Mouse (Mus musculus): ENCODE measurements around the gene Lrfn1. TPM values are rescaled to one million over a fixed set of nuclear protein-coding genes. Genes with fewer than 3 reads are reported as not detected.

The Lrfn1 gene
- 1.3 TPM for polyA plus RNA-seq (2017; shearing (Covaris generic))

DNA sequence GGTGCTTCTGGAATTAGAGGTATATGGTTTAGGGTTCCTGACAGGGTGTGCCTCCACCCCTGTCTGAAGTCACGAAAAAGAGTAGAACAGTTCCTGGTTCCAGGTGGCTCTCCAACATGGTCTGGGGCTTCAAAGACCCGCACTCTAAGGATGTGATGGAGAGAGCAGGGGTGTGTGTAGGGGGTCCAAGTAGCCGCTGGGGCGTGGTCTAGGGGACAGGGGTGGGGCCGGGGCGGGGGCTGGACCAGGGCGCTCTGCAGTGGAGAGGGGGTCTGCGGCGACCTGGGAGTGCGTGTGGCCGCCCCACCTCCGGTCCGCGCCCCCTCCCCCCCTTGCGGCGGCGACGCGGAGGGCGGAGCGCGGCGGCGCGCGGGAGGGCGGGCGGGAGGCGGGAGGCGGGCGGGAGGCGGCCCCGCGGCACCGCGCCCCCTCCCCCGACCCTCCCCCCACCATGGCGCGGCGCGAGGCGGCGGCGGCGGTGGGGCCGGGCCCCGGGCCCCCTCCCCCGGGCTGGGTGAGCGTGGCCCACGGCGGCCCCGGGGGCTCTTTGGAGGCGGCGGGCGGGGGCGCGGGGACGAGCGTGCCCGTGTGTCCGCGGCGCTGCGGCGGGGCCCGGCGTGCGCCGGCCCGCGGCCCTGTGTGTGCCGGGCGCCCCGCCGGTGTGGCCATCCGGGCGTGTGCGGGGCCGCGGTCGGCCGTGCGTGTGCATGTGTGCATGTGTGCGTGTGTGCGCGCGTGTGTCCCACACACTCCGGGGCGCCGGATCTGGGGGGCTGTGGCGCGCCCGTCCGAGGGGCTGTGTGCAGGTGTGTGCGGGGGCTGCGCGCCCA lies at the start of gene Lrfn1:
Gene Lrfn1, plus strand, starts transcription at position 450 of the 830 bp plus-strand sequence.

DNA sequence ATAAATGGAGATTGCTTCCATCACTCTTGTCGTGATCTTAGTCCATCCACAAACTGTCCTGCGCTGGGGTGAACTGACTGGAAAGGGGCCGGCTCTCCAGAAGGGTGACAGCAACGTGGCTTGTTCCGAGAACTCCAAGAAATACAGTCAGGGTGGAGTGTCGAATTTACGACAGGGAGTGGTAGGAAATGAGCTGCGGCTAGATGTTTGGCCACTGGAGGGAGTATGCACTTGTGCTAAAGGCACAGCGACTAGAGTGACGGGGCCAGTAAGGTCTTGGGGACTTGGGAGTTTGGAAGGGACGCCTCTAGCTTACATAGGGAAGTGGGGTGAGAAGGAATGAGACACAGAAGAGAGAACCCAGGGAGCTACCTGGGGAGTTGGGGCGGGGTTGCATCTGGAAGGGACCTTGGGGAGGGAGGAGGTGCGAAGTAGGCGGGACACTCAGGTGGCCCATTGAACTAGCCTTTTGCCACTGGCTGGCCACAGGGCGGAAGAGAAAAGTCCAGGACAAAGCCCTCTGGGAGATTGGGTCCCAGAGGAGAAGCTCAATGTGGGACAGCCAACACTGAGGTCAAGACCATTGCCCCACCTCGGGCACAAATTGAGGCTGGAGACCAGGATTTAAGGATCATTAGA lies 14.7 kb upstream of the Lrfn1 start, which contains the start of gene Gmfg:
Gene Gmfg, plus strand, starts transcription at position 516 of the 639 bp plus-strand sequence.

DNA sequence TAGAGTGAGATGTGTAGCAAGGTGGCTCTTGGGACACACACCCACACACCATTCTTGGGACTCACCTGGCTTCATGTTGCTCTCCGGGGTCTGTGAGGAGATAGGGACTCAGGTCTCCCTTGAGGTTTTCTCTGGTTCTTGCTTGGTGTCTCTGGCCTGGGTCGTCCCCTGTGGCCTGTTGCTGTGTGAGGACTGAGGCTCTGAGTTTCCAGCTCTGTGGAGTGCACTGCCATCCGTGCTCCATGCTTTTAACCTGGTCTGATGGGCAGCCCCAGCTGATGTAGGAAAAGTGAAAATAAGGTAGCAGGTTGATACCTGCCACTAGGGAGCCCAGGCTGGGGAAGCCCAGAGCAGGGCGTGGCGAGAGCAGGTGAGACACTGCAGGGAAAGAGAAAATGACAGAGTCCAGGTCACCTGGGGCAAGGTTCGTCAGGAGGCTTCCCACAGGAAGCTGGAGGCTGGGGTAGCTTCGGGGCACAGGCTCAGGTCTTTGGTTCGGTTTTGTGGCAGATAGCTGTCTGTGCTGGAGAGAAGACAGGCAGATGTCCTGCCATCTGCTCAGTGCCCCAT lies 58.7 kb downstream of the Lrfn1 start, which contains the start of gene Ifnl2:
Gene Ifnl2, minus strand, starts transcription at position 51 of the 570 bp plus-strand sequence.

Other genes starting within 250 kb of the Lrfn1 start
- gene Eid2, start 184.1 kb upstream of the Lrfn1 start, polyA plus RNA-seq (2017; shearing (Covaris generic)): 15.0 TPM
- gene Eid2b, start 174.2 kb upstream of the Lrfn1 start, polyA plus RNA-seq (2017; shearing (Covaris generic)): 6.3 TPM
- not detected for gene Selenov, start 160.8 kb upstream of the Lrfn1 start, polyA plus RNA-seq (2017; shearing (Covaris generic))
- not detected for gene Dll3, start 149.7 kb upstream of the Lrfn1 start, polyA plus RNA-seq (2017; shearing (Covaris generic))
- gene Timm50, start 139.9 kb upstream of the Lrfn1 start, polyA plus RNA-seq (2017; shearing (Covaris generic)): 82.7 TPM
- gene Supt5, start 113.2 kb upstream of the Lrfn1 start, polyA plus RNA-seq (2017; shearing (Covaris generic)): 193 TPM
- gene Rps16, start 101.3 kb upstream of the Lrfn1 start, polyA plus RNA-seq (2017; shearing (Covaris generic)): 768 TPM
- gene Plekhg2, start 79.4 kb upstream of the Lrfn1 start, polyA plus RNA-seq (2017; shearing (Covaris generic)): 85.7 TPM
- 259 TPM for gene Zfp36, start 71.7 kb upstream of the Lrfn1 start, polyA plus RNA-seq (2017; shearing (Covaris generic))
- 28.5 TPM for gene Med29, start 59.3 kb upstream of the Lrfn1 start, polyA plus RNA-seq (2017; shearing (Covaris generic))
- gene Paf1, start 59.0 kb upstream of the Lrfn1 start, polyA plus RNA-seq (2017; shearing (Covaris generic)): 100 TPM
- gene Gmfg, start 14.5 kb upstream of the Lrfn1 start, polyA plus RNA-seq (2017; shearing (Covaris generic)): 295 TPM
- gene Ifnl2, start 58.5 kb downstream of the Lrfn1 start, polyA plus RNA-seq (2017; shearing (Covaris generic)): not detected
- gene Ifnl3, start 70.9 kb downstream of the Lrfn1 start, polyA plus RNA-seq (2017; shearing (Covaris generic)): not detected
- gene Sycn, start 88.9 kb downstream of the Lrfn1 start, polyA plus RNA-seq (2017; shearing (Covaris generic)): not detected
- gene Nccrp1, start 95.3 kb downstream of the Lrfn1 start, polyA plus RNA-seq (2017; shearing (Covaris generic)): not detected
- gene Samd4b, start 146.2 kb downstream of the Lrfn1 start, polyA plus RNA-seq (2017; shearing (Covaris generic)): 30.0 TPM
- gene Pak4, start 146.2 kb downstream of the Lrfn1 start, polyA plus RNA-seq (2017; shearing (Covaris generic)): 7.7 TPM
- gene Acp7, start 179.4 kb downstream of the Lrfn1 start, polyA plus RNA-seq (2017; shearing (Covaris generic)): not detected
- gene Fbxo27, start 240.9 kb downstream of the Lrfn1 start, polyA plus RNA-seq (2017; shearing (Covaris generic)): 3.5 TPM

All from CD4-positive, CD25-positive, alpha-beta regulatory T cell (primary cell).